Comparison of ENCODE assay signal across 14 mouse cellular contexts in the genomic region with DNA sequence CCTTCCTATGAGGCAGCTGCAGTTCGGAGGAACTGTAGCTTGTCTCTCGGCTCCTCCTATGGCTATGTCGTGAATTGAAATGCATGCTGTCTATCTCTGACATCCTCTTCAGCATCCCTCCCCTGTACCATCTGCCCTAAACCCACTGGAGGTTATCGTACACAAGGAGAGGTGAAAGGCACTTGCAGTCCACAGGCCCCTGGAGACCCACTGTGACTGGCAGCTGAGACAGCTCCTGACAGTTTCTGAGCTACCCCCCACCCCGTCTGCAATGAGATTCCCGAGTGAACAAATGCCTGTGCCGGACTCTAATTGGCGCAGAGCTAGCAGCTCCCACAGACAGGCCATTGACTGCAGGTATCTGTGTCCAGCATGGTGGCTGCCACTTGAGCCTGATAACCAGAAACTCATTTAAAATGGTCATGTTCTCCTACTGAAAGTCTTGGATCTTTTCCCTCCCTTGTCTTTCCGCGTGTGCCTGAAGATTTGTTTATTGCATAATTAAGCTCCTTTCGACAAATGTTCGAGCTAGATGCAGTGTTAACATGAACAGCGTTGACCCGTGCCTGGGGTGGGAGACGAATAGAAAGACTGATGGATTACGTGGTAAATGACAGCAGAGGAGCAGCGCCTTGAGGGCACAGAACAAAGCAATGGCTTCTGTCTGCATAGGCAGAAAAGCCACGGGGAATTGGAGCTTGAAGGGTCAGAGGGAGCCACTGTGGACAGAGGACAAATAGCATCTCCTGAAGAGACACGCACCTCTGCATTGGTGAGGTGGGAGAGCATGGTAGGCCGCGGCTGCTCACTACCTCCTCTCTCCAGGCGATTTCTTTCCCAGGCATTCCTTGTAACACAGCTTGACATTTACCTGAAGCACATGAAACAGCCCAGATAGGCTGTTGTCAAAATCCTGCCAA.
DNase-seq lines count a peak whose midpoint lies in the region; ATAC-seq and TF ChIP-seq lines count a peak whose summit lies in the region.
"Had no signal": no experiment of that assay in that cellular context is flagged by ENCODE, and none has a peak within 500 bp of the region (broad histone marks: within the 10 kb centered on the region; RNA-seq: fewer than 3 reads in every experiment).

No protein-coding gene starts in this region.

- ATAC-seq in forebrain, embryonic 12.5 days (ENCODE audit: low FRiP score), result peak; percentile 85
- peak; percentile 79 for ATAC-seq in hindbrain, postnatal 0 days
- ATAC-seq in neural tube, embryonic 15.5 days (ENCODE audit: low FRiP score), result no peak; the same call in 1 of the 2 replicates
- ATAC-seq: intestine, postnatal 0 days; liver, postnatal 0 days had no signal

- no peaks in the 10 kb centered on the region for H3K36me3 ChIP-seq in forebrain, embryonic 12.5 days (replicated peaks)
- no peaks in the 10 kb centered on the region for H3K36me3 ChIP-seq in hindbrain, postnatal 0 days (ENCODE audit: insufficient read depth, low read length)
- no peaks in the 10 kb centered on the region for H3K36me3 ChIP-seq in neural tube, embryonic 15.5 days
- H3K36me3 ChIP-seq: embryonic facial prominence, embryonic 13.5 days; limb, embryonic 10.5 days had no signal

- 46% methylated on average over 22 of the region's 22 CpGs for WGBS in forebrain, embryonic 12.5 days
- WGBS in hindbrain, postnatal 0 days, result 24% methylated on average over 22 of the region's 22 CpGs
- 37% methylated on average over 22 of the region's 22 CpGs for WGBS in neural tube, embryonic 15.5 days

- peaks cover 11% of the 10 kb centered on the region for H3K4me1 ChIP-seq in forebrain, embryonic 12.5 days
- H3K4me1 ChIP-seq in hindbrain, postnatal 0 days (ENCODE audit: insufficient read depth, low read length), result peaks cover 6% of the 10 kb centered on the region; the same call in 1 of the 2 replicates
- peaks cover 8% of the 10 kb centered on the region; the same call in 1 of the 2 replicates for H3K4me1 ChIP-seq in neural tube, embryonic 15.5 days
- H3K4me1 ChIP-seq: embryonic facial prominence, embryonic 13.5 days; heart, embryonic 13.5 days had no signal

- no peaks in the 10 kb centered on the region for H3K27me3 ChIP-seq in forebrain, embryonic 12.5 days
- H3K27me3 ChIP-seq in hindbrain, postnatal 0 days (ENCODE audit: insufficient read depth, low read length), result no peaks in the 10 kb centered on the region
- H3K27me3 ChIP-seq in neural tube, embryonic 15.5 days (replicated peaks), result no peaks in the 10 kb centered on the region
- H3K27me3 ChIP-seq: embryonic facial prominence, embryonic 13.5 days; heart, embryonic 13.5 days had no signal

- TF ChIP-seq CTCF in hindbrain, postnatal 0 days (IDR thresholded peaks at IDR 0.05; ENCODE audit: low read depth), result peak; percentile 31

- H3K9me3 ChIP-seq in forebrain, embryonic 12.5 days, result no peaks in the 10 kb centered on the region
- H3K9me3 ChIP-seq in hindbrain, postnatal 0 days (ENCODE audit: low read length), result no peaks in the 10 kb centered on the region
- no peaks in the 10 kb centered on the region for H3K9me3 ChIP-seq in neural tube, embryonic 15.5 days (replicated peaks)
- H3K9me3 ChIP-seq: embryonic facial prominence, embryonic 13.5 days; heart, embryonic 13.5 days; limb, embryonic 10.5 days had no signal

- intact Hi-C loops in left cerebral cortex, postnatal 4 days (cut with DNase I), result no loop called here

- peak overlapping the region; percentile 5; the same call in 1 of the 2 replicates for H3K4me2 ChIP-seq in forebrain, embryonic 12.5 days
- peak overlapping the region; percentile 21 for H3K4me2 ChIP-seq in hindbrain, postnatal 0 days (ENCODE audit: low read depth, low read length)
- peak overlapping the region; percentile 24; the same call in 1 of the 2 replicates for H3K4me2 ChIP-seq in neural tube, embryonic 15.5 days
- H3K4me2 ChIP-seq: embryonic facial prominence, embryonic 13.5 days; heart, embryonic 13.5 days had no signal

- H3K4me3 ChIP-seq in forebrain, embryonic 12.5 days (replicated peaks), result no peak overlapping the region
- H3K4me3 ChIP-seq in hindbrain, postnatal 0 days (ENCODE audit: low read length), result no peak overlapping the region
- no peak overlapping the region for H3K4me3 ChIP-seq in neural tube, embryonic 15.5 days (replicated peaks)
- H3K4me3 ChIP-seq: embryonic facial prominence, embryonic 13.5 days; heart, embryonic 13.5 days; limb, embryonic 10.5 days; myocyte had no signal

- H3K9ac ChIP-seq in forebrain, embryonic 12.5 days, result no peak overlapping the region
- H3K9ac ChIP-seq in hindbrain, postnatal 0 days (replicated peaks; ENCODE audit: low read length), result no peak overlapping the region
- no peak overlapping the region for H3K9ac ChIP-seq in neural tube, embryonic 15.5 days (replicated peaks)
- H3K9ac ChIP-seq: embryonic facial prominence, embryonic 13.5 days; heart, embryonic 13.5 days; liver, postnatal 0 days had no signal

- peak overlapping the region; percentile 42; the same call in 1 of the 2 replicates for H3K27ac ChIP-seq in forebrain, embryonic 12.5 days
- peak overlapping the region; percentile 32; the same call in 1 of the 2 replicates for H3K27ac ChIP-seq in hindbrain, postnatal 0 days
- H3K27ac ChIP-seq in neural tube, embryonic 15.5 days (replicated peaks), result no peak overlapping the region
- H3K27ac ChIP-seq: embryonic facial prominence, embryonic 13.5 days; heart, embryonic 13.5 days; limb, embryonic 10.5 days had no signal

- peak; percentile 41 for DNase-seq in left cerebral cortex, postnatal 4 days
- DNase-seq in left cerebral cortex, adult 8-10 months (ENCODE audit: low spot score in 2 of 2), result no peak
- peak; percentile 43 for DNase-seq in hindbrain, postnatal 0 days (ENCODE audit: low spot score)
- no peak for DNase-seq in adrenal gland, postnatal 25 days
- DNase-seq in yolk sac, embryonic 10.5 days (ENCODE audit: low spot score), result no peak
- no peak for DNase-seq in urinary bladder, postnatal 36 days (ENCODE audit: low spot score in 2 of 2)
- DNase-seq: liver, postnatal 0 days had no signal

Comparison
In these comparisons a context has a peak if more than half of its experiments do, and no peak if none do; other contexts are left out.
1. DNase-seq: peak in left cerebral cortex, postnatal 4 days (single experiment) and hindbrain, postnatal 0 days (single experiment); none in left cerebral cortex, adult 8-10 months (0 of 2), adrenal gland, postnatal 25 days (single experiment), yolk sac, embryonic 10.5 days (single experiment) and urinary bladder, postnatal 36 days (0 of 2).
2. Peak in every context shown above with its lines, with median percentiles within 50 percentile points of each other: H3K4me2 ChIP-seq.